Mouse (Mus musculus) thymus, adult 2 months (tissue): ENCODE results near the gene Sft2d2.

Source experiments
- CTCF ChIP-seq: fragments of 200-500 bp; IDR thresholded peaks from 2 replicates; pipeline ENCODE4 v1.5.1; 2012; ENCODE audit warnings: mild to moderate bottlenecking, control low read depth, low read length, moderate library complexity, borderline replicate concordance; ENCODE audit not compliant: control insufficient read depth, poor library complexity, insufficient read depth; ENCODE audit errors: extremely low read depth
- POLR2A ChIP-seq: fragments of 200-500 bp; IDR thresholded peaks from 2 replicates; pipeline ENCODE4 v1.6.1; 2012; ENCODE audit warnings: mild to moderate bottlenecking, low read length, control low read depth, moderate library complexity; ENCODE audit not compliant: control insufficient read depth, poor library complexity, insufficient read depth; ENCODE audit errors: extremely low read depth

DNA sequence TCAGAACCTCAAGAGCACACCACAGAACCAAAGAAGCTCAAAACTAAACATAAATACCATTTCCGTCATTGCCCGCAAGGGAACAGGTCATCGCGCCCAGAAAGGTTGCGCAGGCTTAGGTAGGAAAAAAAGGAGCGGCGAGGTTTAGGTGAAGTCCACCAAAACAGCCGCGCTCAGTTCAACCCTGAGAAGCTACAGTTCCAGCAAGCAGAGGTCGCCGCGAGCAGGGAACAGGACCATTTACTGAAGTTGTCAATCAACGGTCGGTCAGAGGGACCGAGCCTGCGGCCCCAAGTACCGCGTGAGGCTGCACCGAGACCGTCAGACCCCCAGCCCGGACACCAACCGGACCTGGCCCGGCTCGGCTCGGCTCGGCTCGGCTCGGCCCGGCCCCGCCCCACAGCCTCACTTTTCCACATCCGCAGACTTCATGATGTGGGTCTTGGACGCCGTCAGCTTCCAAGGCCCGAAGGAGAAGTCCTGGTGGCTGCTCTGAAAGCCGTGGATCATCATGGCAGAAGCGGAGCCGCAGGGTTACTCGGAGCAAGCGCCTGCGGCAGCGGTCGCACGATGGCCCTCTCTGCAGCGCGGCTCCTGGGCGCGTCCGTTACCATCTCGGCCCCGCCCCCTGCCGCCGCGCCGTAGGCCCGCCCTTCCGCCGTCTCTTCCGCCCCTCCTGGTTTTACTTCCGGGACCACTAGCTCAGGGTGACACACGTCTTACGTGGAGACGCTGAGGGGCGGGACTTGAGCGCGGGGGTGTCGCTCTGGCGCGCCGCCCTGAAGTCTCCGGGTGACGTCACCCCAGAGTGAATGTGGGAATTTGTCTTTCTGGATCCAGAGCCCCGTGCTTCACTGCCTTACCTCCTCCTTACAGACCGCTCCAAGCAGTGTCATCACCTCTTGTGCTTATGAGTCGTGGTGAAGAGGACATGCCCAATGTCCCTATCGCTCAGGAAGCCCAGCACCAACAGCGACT lies 42.4 kb upstream of the Sft2d2 start, which contains the start of gene Tiprl:
- peak; percentile 61 for TF ChIP-seq POLR2A
- TF ChIP-seq CTCF: no peak
